Mouse (Mus musculus) limb, embryonic 12.5 days (tissue): ENCODE results near the gene 1110008L16Rik. TPM values are rescaled to one million over a fixed set of nuclear protein-coding genes. Genes with fewer than 3 reads are reported as not detected.
"Not testable (repeated sequence)": the region's sequence is repeated elsewhere in the genome, so short reads cannot be mapped to it uniquely, and the experiment has no call there.

Experiments
- ATAC-seq: fragments of 200-750 bp; cut with Nextera tagmentation; 2 replicates; pipeline ENCODE4 v1.8.0; 2017; ENCODE audit warnings: low read depth, moderate TSS enrichment; ENCODE audit not compliant: insufficient number of reproducible peaks, insufficient read depth, low FRiP score, low TSS enrichment
- H3K27ac ChIP-seq: fragments of 300-500 bp; sonication (generic); 2 replicates; pipeline ENCODE4 v1.5.1; 2016; ENCODE audit warnings: mild to moderate bottlenecking, moderate library complexity
- H3K27me3 ChIP-seq: fragments of 300-500 bp; sonication (generic); 2 replicates; pipeline ENCODE4 v1.6.1; 2016; ENCODE audit warnings: mild to moderate bottlenecking, moderate library complexity
- H3K36me3 ChIP-seq: fragments of 300-500 bp; sonication (generic); 2 replicates; pipeline ENCODE4 v1.6.1; 2016; ENCODE audit warnings: mild to moderate bottlenecking, moderate library complexity
- H3K4me1 ChIP-seq: fragments of 300-500 bp; sonication (generic); replicated peaks from 2 replicates; pipeline ENCODE4 v1.6.1; 2016
- H3K4me2 ChIP-seq: fragments of 300-500 bp; sonication (generic); 2 replicates; pipeline ENCODE4 v1.6.1; 2016; ENCODE audit warnings: mild to moderate bottlenecking, moderate library complexity
- H3K4me3 ChIP-seq: fragments of 300-500 bp; sonication (generic); replicated peaks from 2 replicates; pipeline ENCODE4 v1.5.1; 2016; ENCODE audit warnings: mild to moderate bottlenecking
- H3K9ac ChIP-seq: fragments of 300-500 bp; sonication (generic); replicated peaks from 2 replicates; pipeline ENCODE4 v1.6.1; 2016; ENCODE audit warnings: mild to moderate bottlenecking, moderate library complexity
- H3K9me3 ChIP-seq: fragments of 300-500 bp; sonication (generic); 2 replicates; pipeline ENCODE4 v1.6.1; 2016; ENCODE audit warnings: mild to moderate bottlenecking, moderate library complexity
- WGBS: fragments of 180-500 bp; shearing (Covaris S2); methylation state at CpG from one replicate; pipeline ENCODE4 v1.1.7; 2016; 5-methylcytosine and 5-hydroxymethylcytosine counted together
- polyA plus RNA-seq: library from polyadenylated mRNA; unstranded; fragments of >200 nt; fragmentation: Nextera tagmentation; extraction: Ambion mirVana; gene quantifications from 2 replicates; pipeline ENCODE4 v1.2.1, GENCODE M21; 2016

The 1110008L16Rik gene
- 17.7 and 19.1 TPM in 2 replicates for polyA plus RNA-seq

- Histone ChIP-seq H3K36me3 (peaks cover 37% of the 10 kb centered on the region), H3K4me2 (no peak within 1 kb of the TSS)
- ATAC-seq: no peak
Measured at GRCm38 (mm10) chr12:55299336-55299735, at the start of gene 1110008L16Rik. 1110008L16Rik (plus strand) TSS chr12:55299577.

GRCm38 (mm10) chr12:55261950-55262349, 37.4 kb upstream of the 1110008L16Rik start:
- H3K4me1 ChIP-seq, H3K27ac ChIP-seq, H3K9ac ChIP-seq, H3K9me3 ChIP-seq, H3K4me3 ChIP-seq, H3K4me2 ChIP-seq, H3K27me3 ChIP-seq, ATAC-seq: not testable (repeated sequence)
- no CpG with 5 or more reads among the region's 8 CpGs for WGBS
- peaks cover 24% of the 10 kb centered on the region for H3K36me3 ChIP-seq

More at GRCm38 (mm10) chr12:55299336-55299735, at the start of gene 1110008L16Rik:
- no peak within 1 kb of the TSS for H3K27ac ChIP-seq
- no peak within 1 kb of the TSS for H3K4me3 ChIP-seq
- no peaks in the 10 kb centered on the region for H3K9me3 ChIP-seq
- H3K4me1 ChIP-seq: peaks cover 29% of the 10 kb centered on the region
- 82% methylated on average over 5 of the region's 5 CpGs for WGBS
- H3K9ac ChIP-seq: no peak within 1 kb of the TSS
- no peaks in the 10 kb centered on the region for H3K27me3 ChIP-seq

GRCm38 (mm10) chr12:55263385-55263784, 36.0 kb upstream of the 1110008L16Rik start:
- ATAC-seq, H3K4me1 ChIP-seq, H3K27me3 ChIP-seq, H3K9me3 ChIP-seq, H3K4me3 ChIP-seq, H3K9ac ChIP-seq, H3K27ac ChIP-seq, H3K4me2 ChIP-seq: not testable (repeated sequence)
- H3K36me3 ChIP-seq: peaks cover 12% of the 10 kb centered on the region
- no CpG with 5 or more reads among the region's 5 CpGs for WGBS

GRCm38 (mm10) chr12:55272243-55272642, 27.1 kb upstream of the 1110008L16Rik start:
- ATAC-seq: no peak
- no peak overlapping the region for H3K9ac ChIP-seq
- no peaks in the 10 kb centered on the region for H3K9me3 ChIP-seq
- no peaks in the 10 kb centered on the region for H3K27me3 ChIP-seq
- H3K36me3 ChIP-seq: no peaks in the 10 kb centered on the region
- no peak overlapping the region for H3K27ac ChIP-seq
- no peak overlapping the region for H3K4me3 ChIP-seq
- WGBS: 79% methylated on average over 3 of the region's 3 CpGs
- H3K4me2 ChIP-seq: no peak overlapping the region
- no peaks in the 10 kb centered on the region for H3K4me1 ChIP-seq

- H3K4me2 ChIP-seq, H3K9ac ChIP-seq, H3K27me3 ChIP-seq, H3K36me3 ChIP-seq, ATAC-seq, H3K9me3 ChIP-seq, H3K27ac ChIP-seq, H3K4me1 ChIP-seq, H3K4me3 ChIP-seq: not testable (repeated sequence)
- WGBS: 87% methylated on average over 4 of the region's 6 CpGs
Measured at GRCm38 (mm10) chr12:55277583-55277982, 21.8 kb upstream of the 1110008L16Rik start.

- Histone ChIP-seq H3K4me3 (no peak overlapping the region), H3K9me3 (no peaks in the 10 kb centered on the region), H3K4me1 (peaks cover 22% of the 10 kb centered on the region), H3K36me3 (peaks cover 48% of the 10 kb centered on the region), H3K4me2 (no peak overlapping the region), H3K9ac (no peak overlapping the region), H3K27ac (no peak overlapping the region), H3K27me3 (no peaks in the 10 kb centered on the region)
- WGBS: 94% methylated on average over 9 of the region's 9 CpGs
- ATAC-seq: no peak
Measured at GRCm38 (mm10) chr12:55298112-55298511, 1.3 kb upstream of the 1110008L16Rik start.

GRCm38 (mm10) chr12:55300820-55301351, 1.5 kb downstream of the 1110008L16Rik start:
- Histone ChIP-seq H3K4me3 (peak overlapping the region; percentile 50), H3K4me2 (peak overlapping the region; percentile 69), H3K27ac (no peak overlapping the region), H3K27me3 (no peaks in the 10 kb centered on the region), H3K4me1 (peaks cover 29% of the 10 kb centered on the region), H3K9ac (no peak overlapping the region), H3K36me3 (peaks cover 30% of the 10 kb centered on the region), H3K9me3 (no peaks in the 10 kb centered on the region)
- 85% methylated on average over 3 of the region's 3 CpGs for WGBS
- no peak for ATAC-seq

GRCm38 (mm10) chr12:55301472-55302300, 2.3 kb downstream of the 1110008L16Rik start:
- peak overlapping the region; percentile 69 for H3K4me2 ChIP-seq
- peaks cover 29% of the 10 kb centered on the region for H3K36me3 ChIP-seq
- H3K9me3 ChIP-seq: 0 out of 2 replicates have a peak, but pooled peaks cover 3% of the 10 kb centered on the region
- peak overlapping the region; percentile 50 for H3K4me3 ChIP-seq
- H3K4me1 ChIP-seq: peaks cover 29% of the 10 kb centered on the region
- ATAC-seq: no peak
- H3K9ac ChIP-seq: peak overlapping the region; percentile 73
- peak overlapping the region; percentile 95 for H3K27ac ChIP-seq
- no peaks in the 10 kb centered on the region for H3K27me3 ChIP-seq
- WGBS: 51% methylated on average over 11 of the region's 11 CpGs

- H3K4me3 ChIP-seq: peak within 1 kb of the TSS; percentile 50
- H3K4me2 ChIP-seq: peak within 1 kb of the TSS; percentile 69
- WGBS: under 1% methylated on average over 55 of the region's 55 CpGs
- peaks cover 29% of the 10 kb centered on the region for H3K4me1 ChIP-seq
- peak within 1 kb of the TSS; percentile 95 for H3K27ac ChIP-seq
- H3K36me3 ChIP-seq: peaks cover 19% of the 10 kb centered on the region
- H3K27me3 ChIP-seq: no peaks in the 10 kb centered on the region
- peak within 1 kb of the TSS; percentile 73 for H3K9ac ChIP-seq
- ATAC-seq: peak; percentile 91
- H3K9me3 ChIP-seq: 0 out of 2 replicates have a peak, but pooled peaks cover 3% of the 10 kb centered on the region
Measured at GRCm38 (mm10) chr12:55302485-55303441, 3.4 kb downstream of the 1110008L16Rik start, which contains the start of gene Ppp2r3c. Ppp2r3c (minus strand) TSS chr12:55302998.

- H3K27ac ChIP-seq: no peak overlapping the region
- 0 out of 2 replicates have a peak, but pooled peaks cover 3% of the 10 kb centered on the region for H3K9me3 ChIP-seq
- H3K4me3 ChIP-seq: no peak overlapping the region
- H3K4me1 ChIP-seq: peaks cover 13% of the 10 kb centered on the region
- 90% methylated on average over 4 of the region's 4 CpGs for WGBS
- H3K4me2 ChIP-seq: no peak overlapping the region
- H3K27me3 ChIP-seq: no peaks in the 10 kb centered on the region
- peaks cover 29% of the 10 kb centered on the region for H3K36me3 ChIP-seq
- ATAC-seq: no peak
- H3K9ac ChIP-seq: no peak overlapping the region
Measured at GRCm38 (mm10) chr12:55306371-55306770, 7.0 kb downstream of the 1110008L16Rik start.
